Mouse (Mus musculus) kidney, adult 2 months (tissue): ENCODE measurements around the gene Vmn1r49. TPM values are rescaled to one million over a fixed set of nuclear protein-coding genes. Genes with fewer than 3 reads are reported as not detected.
"Not testable (repeated sequence)": the region's sequence is repeated elsewhere in the genome, so short reads cannot be mapped to it uniquely, and the experiment has no call there.

Experiments
- DNase-seq: peaks from one replicate; pipeline ENCODE4 v3.0.0; 2021
- H3K27ac ChIP-seq: fragments of 200-500 bp; 2 replicates; pipeline ENCODE4 v1.5.1; 2012; ENCODE audit warnings: low read depth, low read length, control low read depth, inconsistent platforms; ENCODE audit not compliant: insufficient read depth
- H3K27me3 ChIP-seq: fragments of 200-500 bp; replicated peaks from 2 replicates; pipeline ENCODE4 v1.6.1; 2012; ENCODE audit warnings: mild to moderate bottlenecking, moderate library complexity, low read length, inconsistent platforms; ENCODE audit not compliant: control insufficient read depth, insufficient read depth
- H3K36me3 ChIP-seq: fragments of 200-500 bp; 2 replicates; pipeline ENCODE4 v1.6.1; 2012; ENCODE audit warnings: mild to moderate bottlenecking, moderate library complexity, low read length, inconsistent platforms; ENCODE audit not compliant: control insufficient read depth, insufficient read depth
- H3K4me1 ChIP-seq: fragments of 200-500 bp; 2 replicates; pipeline ENCODE4 v1.6.1; 2011; ENCODE audit warnings: low read length; ENCODE audit not compliant: control insufficient read depth, insufficient read depth
- H3K4me3 ChIP-seq: fragments of 200-500 bp; 2 replicates; pipeline ENCODE4 v1.5.1; 2011; ENCODE audit warnings: mild to moderate bottlenecking, low read depth, low read length, control low read depth; ENCODE audit not compliant: insufficient read depth
- CTCF ChIP-seq: fragments of 200-500 bp; conservative IDR thresholded peaks from 2 replicates; pipeline ENCODE4 v1.5.1; 2011; ENCODE audit warnings: low read depth, mild to moderate bottlenecking, control low read depth, low read length, moderate library complexity, mixed read lengths; ENCODE audit not compliant: insufficient read depth, insufficient read length
- POLR2A ChIP-seq: fragments of 200-500 bp; IDR thresholded peaks from one replicate; pipeline ENCODE4 v1.6.1; 2011; ENCODE audit warnings: low read depth, low read length, control low read depth
- WGBS: fragments of 180-500 bp; shearing (Covaris S2); methylation state at CpG from one replicate; pipeline ENCODE4 v1.1.7; 2018; 5-methylcytosine and 5-hydroxymethylcytosine counted together
- polyA plus RNA-seq: library from polyadenylated mRNA; depleted of rRNA; stranded (reverse); fragments of >200 nt; gene quantifications from 2 replicates; pipeline ENCODE4 v1.2.3, GENCODE M21; 2012; rRNA removed

Vmn1r49 gene
- polyA plus RNA-seq: not detected in 2 replicates

DNA sequence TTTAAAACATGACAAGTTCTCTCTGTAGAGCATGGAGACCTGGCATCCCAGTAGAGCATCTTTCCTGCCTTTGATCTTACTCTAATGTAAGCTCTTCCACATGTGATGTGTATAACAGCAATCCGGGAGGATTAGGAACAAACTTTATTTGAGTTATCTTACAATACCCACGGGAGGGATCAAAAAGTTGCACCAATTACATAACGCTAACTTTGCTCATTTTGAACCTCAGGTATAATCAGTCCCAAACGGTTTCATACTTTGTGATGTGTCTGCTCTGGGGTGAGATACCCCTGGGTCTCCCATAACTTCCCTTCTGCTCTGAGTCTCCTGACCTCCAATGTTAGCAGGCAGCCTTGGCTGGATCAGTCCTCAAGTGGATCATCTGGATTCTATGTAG is at the start of gene Vmn1r49:
Vmn1r49 (minus strand) TSS at position 101 of the 400 bp plus-strand sequence.
- 80% methylated on average over 4 of the region's 4 CpGs for WGBS
- Histone ChIP-seq H3K27me3 (no peaks in the 10 kb centered on the region), H3K27ac (no peak within 1 kb of the TSS), H3K4me3 (no peak within 1 kb of the TSS), H3K4me1 (no peaks in the 10 kb centered on the region), H3K36me3 (no peaks in the 10 kb centered on the region)
- no peak for TF ChIP-seq POLR2A
- no peak for TF ChIP-seq CTCF
- no peak for DNase-seq

DNA sequence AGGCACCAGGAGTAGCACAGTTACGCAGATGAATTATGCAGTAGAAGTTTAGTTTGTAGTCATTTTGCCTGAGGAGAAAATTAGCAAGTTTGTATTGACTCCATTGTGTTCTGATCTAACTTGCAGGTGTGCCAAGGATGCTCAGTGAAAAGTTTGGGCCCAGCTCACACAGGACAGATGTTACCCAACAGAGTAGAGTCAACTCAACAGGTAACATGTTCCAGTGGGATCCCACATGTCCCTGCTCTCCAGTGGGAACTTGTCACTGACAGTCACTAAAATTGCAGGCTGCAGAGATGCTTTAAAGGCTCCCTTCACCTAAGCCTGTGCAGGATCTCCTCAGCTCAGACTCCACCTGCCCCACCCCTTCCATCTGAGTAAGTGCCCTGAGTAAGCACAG is 44.0 kb upstream of the Vmn1r49 start, which contains the start of gene Vmn1r51:
Vmn1r51 (plus strand) TSS at position 301 of the 400 bp plus-strand sequence.
- DNase-seq, H3K27ac ChIP-seq, H3K4me1 ChIP-seq, H3K27me3 ChIP-seq, H3K36me3 ChIP-seq, H3K4me3 ChIP-seq: not testable (repeated sequence)
- 94% methylated on average over 1 of the region's 1 CpGs for WGBS

DNA sequence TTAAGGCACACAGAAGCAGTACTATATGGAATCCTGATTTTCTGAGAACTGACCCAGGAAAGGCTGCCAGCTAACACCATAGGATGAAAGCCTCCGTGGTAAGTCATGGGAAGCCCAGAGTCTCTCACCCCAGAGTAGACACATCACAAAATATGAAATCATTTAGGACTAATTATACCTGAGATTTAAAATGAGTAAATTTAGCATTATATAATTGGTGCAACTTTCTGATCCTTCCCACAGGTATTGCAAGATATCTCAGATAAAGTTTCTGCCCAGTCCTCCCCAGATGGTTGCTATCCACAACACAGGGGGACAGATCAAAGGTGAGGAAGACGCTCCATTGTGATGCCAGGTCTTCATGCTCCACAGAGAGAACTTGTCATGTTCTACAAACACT is 22.8 kb upstream of the Vmn1r49 start, which contains the start of gene Vmn1r50:
Vmn1r50 (plus strand) TSS at position 301 of the 400 bp plus-strand sequence.
- WGBS: 53% methylated on average over 2 of the region's 2 CpGs
- TF ChIP-seq POLR2A (no peak), CTCF (no peak)
- H3K27me3 ChIP-seq: no peaks in the 10 kb centered on the region

DNA sequence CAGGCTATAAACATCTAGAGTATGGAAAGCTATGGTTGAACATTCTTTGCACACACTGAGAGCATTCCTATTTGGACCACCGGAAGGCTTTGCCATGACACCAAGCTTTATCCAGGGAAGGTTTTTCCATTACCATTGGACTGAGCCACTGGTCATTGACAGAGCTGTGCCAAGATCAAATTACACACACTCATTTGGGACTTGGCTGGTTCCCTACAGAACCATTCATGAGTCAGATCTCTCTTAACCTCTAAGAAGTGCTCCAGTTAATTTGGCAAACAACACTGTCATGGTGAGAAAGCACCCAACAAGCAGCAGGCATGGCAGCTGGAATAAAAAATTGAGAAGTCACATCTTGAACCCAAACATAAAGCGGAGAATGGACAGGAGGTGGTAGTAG is 22.3 kb upstream of the Vmn1r49 start:
- WGBS: 85% methylated on average over 2 of the region's 2 CpGs
- no peaks in the 10 kb centered on the region for H3K27me3 ChIP-seq
- no peaks in the 10 kb centered on the region for H3K4me1 ChIP-seq
- no peak overlapping the region for H3K27ac ChIP-seq
- H3K4me3 ChIP-seq: no peak overlapping the region
- H3K36me3 ChIP-seq: no peaks in the 10 kb centered on the region
- TF ChIP-seq CTCF (no peak), POLR2A (no peak)
- no peak for DNase-seq

More for the DNA sequence above, 22.8 kb upstream of the Vmn1r49 start, which contains the start of gene Vmn1r50:
- Histone ChIP-seq H3K27ac (no peak within 1 kb of the TSS), H3K4me1 (no peaks in the 10 kb centered on the region), H3K36me3 (no peaks in the 10 kb centered on the region), H3K4me3 (no peak within 1 kb of the TSS)
- no peak for DNase-seq

- no CpG with 5 or more reads among the region's 2 CpGs for WGBS
- not testable (repeated sequence) for H3K36me3 ChIP-seq
Measured at GRCm38 (mm10) chr6:90036741-90037140, 41.6 kb downstream of the Vmn1r49 start, which contains the start of gene Vmn1r48. Vmn1r48 (minus strand) TSS chr6:90036841.

More at GRCm38 (mm10) chr6:90036741-90037140, 41.6 kb downstream of the Vmn1r49 start, which contains the start of gene Vmn1r48:
- not testable (repeated sequence) for H3K4me3 ChIP-seq, H3K4me1 ChIP-seq, H3K27ac ChIP-seq, DNase-seq, H3K27me3 ChIP-seq

Other genes with a start within 250 kb of the Vmn1r49 start
- gene Vmn1r42, start 202.1 kb downstream of the Vmn1r49 start, polyA plus RNA-seq: not detected in 2 replicates
- gene Vmn1r43, start 202.1 kb downstream of the Vmn1r49 start, polyA plus RNA-seq: not detected in 2 replicates
- not detected in 2 replicates for gene Vmn1r44, start 194.8 kb downstream of the Vmn1r49 start, polyA plus RNA-seq
- gene Vmn1r45, start 137.9 kb downstream of the Vmn1r49 start, polyA plus RNA-seq: not detected in 2 replicates
- gene Vmn1r46, start 109.2 kb downstream of the Vmn1r49 start, polyA plus RNA-seq: not detected in 2 replicates
- gene Vmn1r47, start 62.4 kb downstream of the Vmn1r49 start, polyA plus RNA-seq: not detected in 2 replicates
- gene Vmn1r48, start 41.7 kb downstream of the Vmn1r49 start, polyA plus RNA-seq: not detected in 2 replicates
- gene Vmn1r50, start 22.9 kb upstream of the Vmn1r49 start, polyA plus RNA-seq: not detected in 2 replicates
- gene Vmn1r51, start 44.1 kb upstream of the Vmn1r49 start, polyA plus RNA-seq: not detected in 2 replicates
- not detected in 2 replicates for gene Vmn1r52, start 96.3 kb upstream of the Vmn1r49 start, polyA plus RNA-seq
- not detected in 2 replicates for gene V1ra8, start 124.3 kb upstream of the Vmn1r49 start, polyA plus RNA-seq
- gene Vmn1r53, start 145.9 kb upstream of the Vmn1r49 start, polyA plus RNA-seq: 0.13 and 0.48 TPM in 2 replicates
- not detected in 2 replicates for gene Vmn1r54, start 167.8 kb upstream of the Vmn1r49 start, polyA plus RNA-seq
- gene BC048671, start 222.7 kb upstream of the Vmn1r49 start, polyA plus RNA-seq: not detected in 2 replicates
- gene Chst13, start 246.7 kb upstream of the Vmn1r49 start, polyA plus RNA-seq: 1.5 and 3.0 TPM in 2 replicates